Mouse (Mus musculus) liver, adult (tissue): Measurements from ENCODE around the gene Tmc1.

Experiments
- GATA4 ChIP-seq: IDR thresholded peaks from 2 replicates; pipeline ENCODE4 v1.6.1; 2014; ENCODE audit warnings: mild to moderate bottlenecking, low read length; ENCODE audit not compliant: insufficient replicate concordance

The Tmc1 gene

DNA sequence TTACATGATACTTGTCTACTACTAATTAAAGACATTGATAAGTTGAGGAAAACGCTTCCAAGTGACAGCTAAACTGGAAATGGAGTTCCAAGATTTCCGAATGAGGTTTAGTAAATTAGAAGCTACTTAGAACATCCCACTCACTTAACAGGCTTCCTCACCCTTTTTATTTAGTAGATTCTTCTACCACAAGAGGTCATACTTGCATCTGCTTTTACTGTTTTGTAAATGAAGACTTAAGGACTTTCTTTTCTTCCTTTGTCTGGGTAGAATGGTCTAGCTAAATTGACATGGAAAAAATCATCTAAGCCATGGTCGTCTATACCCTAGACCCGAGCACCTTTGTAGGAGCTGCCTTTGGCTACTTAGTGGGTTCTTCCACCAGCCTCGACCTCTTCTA is 105.1 kb downstream of the Tmc1 start:
- no peak for TF ChIP-seq GATA4

DNA sequence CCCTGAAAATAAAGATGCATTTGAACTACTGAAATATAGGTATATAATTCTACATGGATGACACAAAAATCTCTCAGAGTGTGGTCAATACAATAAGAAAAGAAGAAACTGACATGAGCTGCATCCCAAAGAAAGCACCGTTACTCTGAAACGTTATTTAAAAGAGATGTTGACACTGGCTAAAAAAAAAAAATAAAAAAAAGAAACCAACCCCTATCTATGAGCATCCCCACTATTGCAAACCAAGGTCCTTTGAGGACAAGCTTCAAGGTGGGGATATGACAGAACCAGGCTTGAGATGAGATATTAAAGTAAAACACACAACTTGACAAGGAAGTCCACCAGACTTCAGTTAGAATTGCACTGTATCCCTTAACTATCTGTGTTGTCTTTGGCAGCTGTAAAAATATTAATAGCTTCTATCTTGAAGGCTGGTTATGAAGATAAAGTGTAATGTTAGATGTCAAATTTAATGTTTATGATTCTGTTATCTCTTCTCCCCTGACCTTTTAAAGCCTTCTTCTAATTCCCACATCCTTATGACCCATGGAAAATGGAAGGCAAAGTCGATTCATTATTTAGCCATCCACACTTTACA is 106.4 kb downstream of the Tmc1 start:
- TF ChIP-seq GATA4 = no peak

DNA sequence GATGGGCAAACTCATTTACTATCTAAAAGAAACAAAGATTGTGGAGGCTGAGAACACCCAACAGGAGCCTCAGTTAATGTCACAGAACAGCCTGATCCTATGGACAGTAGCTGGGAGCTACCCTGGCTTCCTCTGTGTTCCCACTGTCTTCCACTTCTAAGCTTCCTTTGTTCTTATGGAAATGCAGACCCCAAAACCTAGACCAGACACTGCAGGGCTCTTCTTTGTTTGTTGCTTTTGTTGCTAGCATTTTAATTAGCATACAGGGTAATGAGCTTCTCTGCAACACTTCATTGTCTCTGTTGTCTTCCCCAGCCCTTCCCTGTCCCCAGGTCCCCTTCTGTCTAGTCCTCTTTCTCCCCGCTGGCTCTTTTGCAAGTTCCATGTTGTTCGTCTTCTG is 116.6 kb downstream of the Tmc1 start:
- TF ChIP-seq GATA4 = no peak

DNA sequence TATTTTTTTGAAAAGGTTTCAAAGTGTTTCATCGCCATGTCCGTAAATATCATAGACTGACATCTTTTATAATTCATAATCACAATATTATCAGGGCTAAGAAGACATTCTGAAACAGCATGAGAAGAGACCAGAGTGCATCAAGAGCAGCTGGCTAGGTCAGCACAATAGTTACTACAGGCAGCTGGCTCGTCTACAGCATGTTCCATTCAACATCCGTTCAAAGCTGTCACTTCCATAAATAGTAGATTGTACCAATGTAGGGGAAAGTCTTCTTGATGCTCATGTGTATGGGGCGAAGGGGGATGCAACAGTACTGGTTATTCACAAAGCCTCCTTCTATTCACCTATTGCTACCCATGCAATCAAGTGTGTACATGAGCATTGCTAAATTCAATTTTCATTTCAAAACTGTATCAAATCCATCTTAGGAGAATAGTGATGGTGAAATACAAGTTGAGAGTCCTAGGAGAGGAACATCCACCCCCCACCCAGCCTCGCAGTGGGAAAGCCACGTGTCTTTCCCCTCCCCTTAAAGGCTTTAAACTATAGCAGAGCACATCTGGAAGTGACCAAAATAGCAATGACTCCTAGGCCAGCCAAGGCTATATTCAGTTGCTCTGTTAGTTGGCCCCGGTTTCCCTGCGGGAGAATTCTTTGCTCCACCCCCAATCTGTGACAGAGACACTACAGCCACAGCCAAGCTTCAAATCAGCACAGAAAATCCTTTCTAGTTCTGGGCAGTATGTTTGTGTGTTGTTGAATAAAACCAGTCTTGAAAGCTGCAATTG is 117.8 kb downstream of the Tmc1 start:
- no peak for TF ChIP-seq GATA4

DNA sequence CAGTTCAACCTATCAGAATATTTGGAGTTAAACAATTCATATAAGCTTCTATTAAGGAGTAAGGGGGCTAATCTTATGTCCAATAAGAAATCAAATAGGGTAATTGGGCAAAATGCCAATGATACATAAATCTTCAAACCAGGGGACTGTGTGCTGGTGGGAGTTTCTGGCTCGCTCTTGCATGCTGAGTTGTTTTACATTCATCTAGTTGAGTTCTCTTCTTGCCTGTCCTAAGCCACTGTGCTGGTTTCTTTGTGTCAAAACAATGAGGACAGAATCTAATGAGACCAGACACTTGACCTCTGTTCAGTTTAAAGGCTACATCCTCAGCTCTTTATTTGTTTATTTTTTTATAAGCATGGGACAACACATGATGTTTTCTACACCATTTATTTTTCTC is 119.1 kb downstream of the Tmc1 start:
- TF ChIP-seq GATA4 = no peak

DNA sequence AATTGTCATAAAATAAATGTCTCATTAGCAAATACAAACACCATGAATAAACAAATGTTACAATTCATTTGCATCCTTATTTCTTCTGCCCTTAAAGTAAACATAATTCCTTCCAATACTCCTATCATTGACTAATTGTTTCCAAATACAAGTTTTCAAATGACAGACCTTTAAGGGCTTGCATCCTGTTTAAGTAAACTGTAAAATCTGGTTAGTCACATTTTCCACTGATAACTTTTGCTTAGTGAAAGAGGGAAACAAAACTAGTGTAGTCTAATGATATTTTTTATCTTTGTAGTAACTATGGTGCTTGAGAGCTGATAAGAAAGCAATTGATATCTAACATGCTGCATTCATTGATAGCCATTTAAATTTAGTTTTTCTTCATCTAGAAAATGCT is 154.5 kb downstream of the Tmc1 start:
- TF ChIP-seq GATA4 = no peak

DNA sequence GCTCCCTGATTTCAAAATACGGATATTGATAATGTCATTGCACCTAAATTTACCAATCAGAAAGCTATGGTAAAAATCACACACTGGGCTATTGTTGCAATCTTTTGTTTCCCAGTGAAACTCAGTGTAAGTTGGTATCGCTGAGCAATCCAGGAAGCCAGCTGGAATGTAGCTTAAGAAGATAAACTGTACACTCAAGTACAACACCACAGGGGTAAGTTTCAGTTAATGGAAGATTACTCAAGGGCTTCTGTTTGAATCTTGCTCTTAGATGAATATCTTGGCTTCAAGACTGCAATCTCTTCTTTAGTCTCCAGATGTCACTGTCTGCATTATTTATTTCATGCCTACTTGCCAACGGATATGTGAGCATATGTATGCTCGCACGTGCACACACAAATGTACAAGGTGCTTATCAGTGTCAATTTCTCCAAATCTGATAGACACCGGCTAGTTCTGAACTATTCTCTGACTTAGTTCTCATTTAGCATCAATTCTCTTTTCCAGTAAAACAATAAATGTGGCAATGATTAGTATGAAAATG is 156.4 kb downstream of the Tmc1 start:
- no peak for TF ChIP-seq GATA4

DNA sequence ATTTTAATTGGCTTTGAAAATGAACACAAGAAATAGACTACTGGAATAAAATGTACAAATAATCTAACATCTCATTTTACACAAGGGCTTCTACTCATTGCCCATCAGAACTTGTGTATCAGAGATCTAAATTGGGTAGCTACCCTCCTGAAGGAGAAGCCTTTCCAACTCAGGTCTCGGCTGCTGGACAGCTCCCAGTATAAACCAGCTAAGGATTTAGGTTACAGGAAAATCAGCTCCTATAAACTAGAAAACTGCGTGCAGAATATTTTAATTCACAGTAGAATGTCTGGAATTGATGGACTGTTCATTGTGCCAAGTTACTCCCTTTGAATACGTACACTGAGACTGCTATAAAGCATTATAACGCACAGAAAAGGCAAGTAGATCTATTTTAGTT is 158.0 kb downstream of the Tmc1 start:
- no peak for TF ChIP-seq GATA4

DNA sequence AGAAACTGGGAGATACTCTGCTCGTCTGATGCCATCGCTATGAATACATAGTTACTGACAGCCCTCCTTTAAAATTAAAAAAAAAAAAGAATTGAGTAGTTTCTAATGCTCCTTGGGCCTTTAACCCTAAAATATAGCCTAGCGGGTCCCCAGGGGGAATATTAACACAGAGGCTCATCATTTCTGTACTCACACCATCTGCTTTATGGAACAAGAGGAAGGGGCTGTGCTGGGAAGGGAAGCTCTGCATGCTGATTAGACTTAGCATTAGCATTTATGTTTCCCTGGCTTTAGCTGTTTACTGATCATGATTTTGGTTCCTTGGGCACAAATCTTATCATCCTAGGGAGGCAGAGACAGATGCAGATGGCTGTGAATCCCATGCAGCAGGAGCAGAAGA is 159.0 kb downstream of the Tmc1 start:
- TF ChIP-seq GATA4 = no peak

DNA sequence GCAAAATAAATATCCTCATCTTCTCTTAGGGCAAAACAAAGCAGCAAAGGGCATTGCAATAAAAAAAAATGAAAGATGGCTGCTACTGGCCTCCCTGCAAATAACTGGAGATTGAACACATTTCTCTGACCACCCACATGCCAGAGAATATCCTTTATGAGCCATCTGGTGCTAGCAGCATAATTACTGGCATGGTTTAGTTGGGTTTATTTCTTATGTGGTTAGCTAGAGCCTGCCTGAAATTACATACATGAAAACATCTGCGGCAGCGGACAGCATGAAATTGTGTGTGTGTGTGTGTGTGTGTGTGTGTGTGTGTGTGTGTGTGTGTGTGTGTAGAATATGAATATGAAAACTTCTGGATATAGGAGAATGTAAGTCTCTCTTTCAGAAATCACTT is 161.2 kb downstream of the Tmc1 start:
- TF ChIP-seq GATA4 = no peak

DNA sequence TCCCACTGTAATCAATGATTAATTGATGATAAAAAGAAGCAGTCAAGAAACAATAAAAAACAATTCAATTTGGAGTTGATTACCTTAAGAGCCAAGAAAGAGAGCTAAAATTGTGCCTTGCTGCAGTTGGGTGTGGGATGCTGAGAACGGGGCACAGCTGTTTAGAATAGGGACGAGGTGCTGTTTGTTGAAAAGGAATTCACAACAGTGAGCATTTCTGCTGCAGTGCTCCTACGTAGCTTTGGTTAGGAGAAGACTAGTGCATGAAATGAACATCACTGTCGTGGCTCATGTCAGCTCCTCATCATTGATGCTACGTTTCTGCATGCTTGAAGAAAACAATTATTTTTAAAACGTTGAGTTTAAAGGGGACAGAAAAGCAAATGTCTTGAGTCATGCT is 166.7 kb downstream of the Tmc1 start:
- TF ChIP-seq GATA4 = no peak

DNA sequence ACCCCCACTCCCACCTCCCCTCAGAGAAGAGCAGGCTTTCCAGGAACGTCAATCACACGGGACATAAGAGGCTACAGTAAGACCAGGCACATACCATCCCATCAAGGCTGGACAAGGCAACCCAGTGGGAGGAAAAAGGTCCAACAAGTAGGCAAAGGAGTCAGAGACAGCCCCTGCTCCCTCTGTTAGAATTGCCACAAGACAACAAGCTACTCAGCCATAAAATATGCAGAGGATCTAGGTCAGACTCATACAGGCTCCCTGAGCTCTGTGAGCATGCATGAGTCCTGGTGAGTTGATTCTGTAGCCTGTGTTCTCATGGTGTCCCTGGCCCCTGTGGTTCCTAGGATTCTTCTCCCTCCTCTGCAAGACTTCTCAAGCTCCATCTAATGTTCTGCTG is 178.3 kb downstream of the Tmc1 start:
- TF ChIP-seq GATA4 = no peak

DNA sequence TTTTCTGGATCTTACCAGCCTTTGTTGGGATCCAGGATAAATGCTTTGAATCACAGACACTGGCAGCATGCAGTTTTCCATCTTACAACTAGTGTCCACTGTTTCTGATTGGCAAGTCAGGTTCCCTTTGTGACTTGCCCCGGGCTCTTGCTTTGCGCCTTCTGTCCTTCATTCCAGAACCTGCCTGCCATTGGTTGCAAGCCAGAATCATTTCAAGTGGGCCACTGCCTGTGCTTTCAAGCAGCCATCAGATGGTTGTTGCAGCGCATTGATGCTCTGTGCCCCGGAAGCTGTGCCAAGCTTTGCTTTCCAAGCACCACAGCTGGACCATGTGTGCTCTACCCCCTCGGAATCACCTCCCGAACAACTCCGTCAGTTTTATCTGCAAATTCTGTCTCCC is 180.1 kb downstream of the Tmc1 start:
- TF ChIP-seq GATA4 = no peak

DNA sequence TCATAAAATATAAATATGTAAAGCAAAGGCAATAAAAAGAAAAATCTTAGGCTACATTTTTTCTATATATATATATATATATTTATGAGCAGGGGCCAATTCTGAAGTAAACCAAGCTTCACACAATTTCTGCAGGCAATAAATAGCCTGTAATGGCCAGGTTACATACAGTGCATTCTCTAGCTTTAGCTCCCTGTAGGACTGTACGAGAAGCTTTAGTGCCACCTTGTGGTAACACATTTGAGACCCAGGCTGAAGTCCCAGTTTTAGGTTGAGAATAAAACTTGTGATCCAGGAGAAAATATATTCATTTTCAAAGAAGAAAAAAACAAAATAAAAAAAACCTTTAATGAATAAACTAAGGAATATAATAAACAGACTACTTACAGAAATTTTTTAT is 189.8 kb downstream of the Tmc1 start:
- no peak for TF ChIP-seq GATA4

DNA sequence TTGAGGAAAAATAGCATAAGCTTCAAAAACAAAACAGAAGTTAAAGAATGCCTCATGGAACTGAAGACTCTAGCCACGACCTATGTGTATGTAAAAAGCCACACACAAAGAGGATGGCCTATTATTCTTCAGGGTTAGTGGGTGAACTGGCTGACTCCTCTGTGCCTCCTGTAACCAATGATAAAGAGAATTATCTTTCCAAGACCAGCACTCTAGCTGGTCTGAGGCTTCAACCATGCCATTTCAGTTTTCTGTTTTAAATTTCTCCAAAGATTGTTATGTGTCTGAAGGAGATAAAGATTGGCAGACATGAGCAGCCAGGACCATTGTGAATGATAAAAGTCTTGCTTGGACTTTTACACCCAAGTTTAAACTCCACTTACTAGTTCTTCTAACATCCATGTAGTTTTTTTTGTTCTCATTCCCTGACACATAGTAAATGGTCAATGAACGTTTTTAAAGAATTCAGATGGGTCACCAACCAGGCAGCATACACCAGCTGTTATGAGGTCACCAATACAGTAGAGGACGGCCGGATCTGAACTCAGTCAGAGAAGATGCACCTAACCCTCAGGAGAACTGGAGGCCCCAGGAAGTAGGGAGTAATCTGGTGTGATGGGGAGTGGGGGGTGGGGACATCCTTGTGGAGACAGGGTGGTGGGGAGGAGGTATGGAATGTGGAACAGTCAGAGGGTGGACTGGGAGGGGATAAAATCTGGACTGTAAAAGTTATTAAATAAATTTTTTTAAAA is 192.2 kb downstream of the Tmc1 start:
- TF ChIP-seq GATA4 = no peak

DNA sequence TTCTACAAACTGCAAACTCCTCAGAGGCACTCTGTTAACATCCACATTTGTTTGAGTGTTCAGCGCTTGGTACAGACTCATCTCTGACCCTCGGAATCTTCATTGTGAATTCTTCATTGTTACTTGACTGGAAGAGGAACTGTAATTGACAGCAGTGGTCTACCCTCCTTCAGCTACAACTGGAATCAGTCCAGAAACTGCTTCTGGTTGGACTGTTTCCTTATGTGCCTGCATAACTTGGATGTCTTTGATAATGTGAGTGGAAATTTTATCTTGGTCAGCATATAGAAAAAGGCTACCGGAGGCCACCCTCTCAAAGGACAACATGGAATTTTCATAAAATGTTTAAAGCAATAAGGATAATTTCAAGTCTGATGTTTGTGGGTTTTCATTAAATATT is 192.9 kb downstream of the Tmc1 start:
- no peak for TF ChIP-seq GATA4
